Mouse (Mus musculus) brown adipose tissue, adult 24 weeks (tissue): Measurements from ENCODE around the gene Gm3486. TPM values are rescaled to one million over a fixed set of nuclear protein-coding genes. Genes with fewer than 3 reads are reported as not detected.
"Not testable (repeated sequence)": the region's sequence is repeated elsewhere in the genome, so short reads cannot be mapped to it uniquely, and the experiment has no call there.

Source experiments
- H3K27ac ChIP-seq: fragments of 200-500 bp; replicated peaks from 2 replicates; pipeline ENCODE4 v1.5.1; 2012; ENCODE audit warnings: low read depth, mild to moderate bottlenecking, low read length
- H3K4me1 ChIP-seq: fragments of 200-500 bp; 2 replicates; pipeline ENCODE4 v1.6.1; 2012; ENCODE audit warnings: low read length, mixed read lengths; ENCODE audit not compliant: control insufficient read depth, insufficient read depth, insufficient read length
- H3K4me3 ChIP-seq: fragments of 200-500 bp; 2 replicates; pipeline ENCODE4 v1.5.1; 2012; ENCODE audit warnings: low read depth, mild to moderate bottlenecking, low read length, moderate library complexity; ENCODE audit not compliant: insufficient read depth
- polyA plus RNA-seq: library from polyadenylated mRNA; stranded (reverse); fragments of >200 nt; gene quantifications from 2 replicates; pipeline ENCODE4 v1.2.4, GENCODE M21; 2012; ENCODE audit not compliant: missing spikeins, insufficient read depth, insufficient read length

Gene Gm3486
- polyA plus RNA-seq: not detected in 2 replicates

DNA sequence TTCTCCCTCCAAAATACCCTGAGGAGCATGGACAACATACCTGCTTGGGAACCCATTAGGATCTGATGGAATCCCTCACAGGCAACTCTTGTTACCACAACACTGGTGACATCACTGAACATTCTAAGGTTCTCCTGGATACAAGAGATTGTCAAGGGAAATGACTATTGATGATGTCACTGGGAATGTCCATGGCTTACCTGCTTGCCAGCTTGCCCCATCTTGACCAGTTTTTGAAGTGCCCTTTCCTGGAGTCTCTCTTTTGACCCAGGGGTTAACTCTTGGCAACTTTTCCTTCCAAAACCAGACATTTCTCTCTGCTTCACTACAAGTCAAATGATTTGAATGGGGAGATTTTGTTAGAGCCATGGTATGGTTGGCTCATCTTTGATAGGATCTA lies at the start of gene Gm3486:
Gene Gm3486, minus strand, starts transcription at position 101 of the 400 bp plus-strand sequence.
- not testable (repeated sequence) for H3K4me3 ChIP-seq, H3K4me1 ChIP-seq, H3K27ac ChIP-seq

DNA sequence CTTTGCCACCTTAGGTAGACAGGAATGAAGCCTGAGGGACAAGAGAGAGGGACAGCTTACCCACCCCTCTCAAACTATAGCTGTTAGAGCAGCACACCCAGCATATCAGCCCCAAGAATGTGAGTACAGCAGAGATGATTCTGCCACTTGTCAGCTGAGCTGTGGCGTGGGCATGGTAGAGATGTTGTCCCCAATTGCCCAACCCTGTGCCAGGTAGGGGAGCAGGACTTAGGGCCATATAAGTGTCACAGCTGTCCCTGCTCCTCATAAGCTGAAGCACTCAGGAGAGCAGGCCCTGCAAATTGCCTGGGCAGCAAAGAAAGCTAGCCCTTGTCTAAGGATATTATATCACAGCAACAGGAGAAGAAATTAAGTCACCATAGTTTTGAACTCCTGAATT lies 35.4 kb upstream of the Gm3486 start:
- not testable (repeated sequence) for H3K27ac ChIP-seq, H3K4me1 ChIP-seq, H3K4me3 ChIP-seq

DNA sequence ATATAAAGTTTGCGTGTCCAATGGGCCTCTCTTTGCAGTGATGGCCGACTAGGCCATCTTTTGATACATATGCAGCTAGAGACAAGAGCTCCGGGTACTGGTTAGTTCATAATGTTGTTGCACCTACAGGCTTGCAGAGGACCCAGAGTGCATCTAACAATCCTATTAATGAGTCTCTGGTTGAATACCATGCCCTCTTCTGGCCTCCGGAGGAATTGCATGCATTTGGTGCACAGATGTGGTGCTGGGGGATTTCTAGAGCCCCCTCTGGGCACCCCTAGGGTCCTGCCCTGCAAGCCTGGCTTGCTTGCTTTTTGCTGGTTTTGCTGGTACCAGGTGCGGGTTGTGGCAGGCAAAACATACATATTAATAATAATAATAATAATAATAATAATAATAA lies 31.4 kb upstream of the Gm3486 start:
- not testable (repeated sequence) for H3K4me3 ChIP-seq, H3K27ac ChIP-seq, H3K4me1 ChIP-seq

DNA sequence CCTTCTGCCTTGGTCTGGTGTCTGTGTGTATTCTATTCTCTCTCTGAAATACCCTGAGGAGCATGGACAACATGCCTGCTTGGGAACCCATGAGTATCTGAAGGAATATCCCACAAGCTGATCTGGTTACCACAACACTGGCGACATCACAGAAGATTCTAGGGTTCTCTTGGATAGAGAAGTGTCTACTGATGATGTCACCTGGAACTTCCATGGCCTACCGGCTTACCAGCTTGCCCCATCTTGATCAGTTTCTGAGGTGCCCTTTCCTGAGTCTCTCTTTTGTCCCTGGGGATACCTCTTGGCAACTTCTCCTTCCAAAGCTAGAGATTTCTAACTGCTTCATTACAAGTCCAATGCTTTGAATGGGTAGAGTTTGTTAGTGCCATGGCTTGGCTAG lies 35.9 kb downstream of the Gm3486 start, which contains the start of gene Gm7954:
Gene Gm7954, minus strand, starts transcription at position 101 of the 400 bp plus-strand sequence.
- not testable (repeated sequence) for H3K4me1 ChIP-seq, H3K4me3 ChIP-seq, H3K27ac ChIP-seq

Other genes with a start within 250 kb of the Gm3486 start
- gene Gm2832, start 210.7 kb downstream of the Gm3486 start, polyA plus RNA-seq: not detected in 2 replicates
- gene Gm5798, start 140.9 kb downstream of the Gm3486 start, polyA plus RNA-seq: 1.3 TPM in 1 of 2 replicates, not detected in the other
- gene Gm7945, start 103.1 kb downstream of the Gm3486 start, polyA plus RNA-seq: not detected in 2 replicates
- not detected in 2 replicates for gene Gm6482, start 81.2 kb downstream of the Gm3486 start, polyA plus RNA-seq
- not detected in 2 replicates for gene Gm7954, start 36.0 kb downstream of the Gm3486 start, polyA plus RNA-seq
- gene Gm7970, start 66.1 kb upstream of the Gm3486 start, polyA plus RNA-seq: not detected in 2 replicates
- gene 1700049E17Rik2, start 83.7 kb upstream of the Gm3486 start, polyA plus RNA-seq: not detected in 2 replicates
- gene Gm3072, start 135.1 kb upstream of the Gm3486 start, polyA plus RNA-seq: not detected in 2 replicates
- gene Gm3676, start 157.0 kb upstream of the Gm3486 start, polyA plus RNA-seq: not detected in 2 replicates
- not detected in 2 replicates for gene Gm8068, start 212.4 kb upstream of the Gm3486 start, polyA plus RNA-seq